Mouse (Mus musculus) spleen, postnatal 36 days (tissue): ENCODE results near the gene Cdadc1.
A peak's percentile ranks its signal among the peaks of the same experiment; 100 is the strongest.
"Not testable (repeated sequence)": the region's sequence is repeated elsewhere in the genome, so short reads cannot be mapped to it uniquely, and the experiment has no call there.

Source experiments
- DNase-seq, 2 experiments: peaks; one replicate each; pipeline ENCODE4 v3.0.0; 2022; ENCODE audit warnings: low spot score in 2 of 2, mixed read lengths in 1 of 2

Cdadc1 gene

GRCm38 (mm10) chr14:59597398-59598259 is at the start of gene Cdadc1:
TSS of gene Cdadc1 (minus strand) at chr14:59597959.
- DNase-seq = peak; percentile 88 to 92

DNA sequence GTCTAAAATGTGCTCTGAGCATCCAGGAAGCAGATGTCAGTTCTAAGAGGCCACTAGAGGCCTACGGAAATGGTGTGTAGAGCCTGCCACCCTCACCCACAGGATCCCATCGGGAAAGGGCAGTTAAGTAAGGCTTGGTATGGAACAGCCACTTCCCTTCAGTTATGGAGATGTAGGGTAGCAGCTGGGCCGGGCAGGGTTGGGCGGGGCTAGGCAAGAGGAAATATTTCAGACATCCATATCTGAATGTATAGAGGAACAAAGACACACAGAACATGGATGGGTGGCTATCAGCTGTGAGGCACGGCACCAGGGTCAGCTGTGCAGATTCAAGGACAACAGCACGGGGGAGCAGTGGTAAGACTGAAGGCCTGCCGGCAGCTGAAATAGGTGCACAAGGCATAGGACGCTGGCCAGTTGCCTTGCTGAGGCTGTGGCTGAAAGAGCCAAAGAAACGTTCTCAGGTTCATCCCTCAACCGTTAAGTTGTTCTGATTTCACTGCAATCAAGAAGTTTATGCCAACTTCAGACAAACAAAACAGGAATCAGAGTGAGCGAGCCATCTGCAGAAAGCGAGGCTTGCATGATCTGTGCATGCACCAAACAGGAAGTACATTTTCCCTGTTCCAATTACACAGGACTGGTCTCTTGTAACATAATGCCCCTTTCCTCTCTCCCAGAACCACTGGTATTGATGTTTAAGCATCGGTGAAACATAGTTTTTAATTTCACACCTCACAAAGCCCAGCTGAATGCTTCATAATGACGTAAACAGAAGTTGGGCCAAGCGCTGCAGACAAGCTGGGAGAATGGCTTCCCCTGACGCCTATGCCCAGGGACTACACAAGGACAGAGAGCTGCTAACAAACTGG is 49.3 kb upstream of the Cdadc1 start:
- DNase-seq = no peak

DNA sequence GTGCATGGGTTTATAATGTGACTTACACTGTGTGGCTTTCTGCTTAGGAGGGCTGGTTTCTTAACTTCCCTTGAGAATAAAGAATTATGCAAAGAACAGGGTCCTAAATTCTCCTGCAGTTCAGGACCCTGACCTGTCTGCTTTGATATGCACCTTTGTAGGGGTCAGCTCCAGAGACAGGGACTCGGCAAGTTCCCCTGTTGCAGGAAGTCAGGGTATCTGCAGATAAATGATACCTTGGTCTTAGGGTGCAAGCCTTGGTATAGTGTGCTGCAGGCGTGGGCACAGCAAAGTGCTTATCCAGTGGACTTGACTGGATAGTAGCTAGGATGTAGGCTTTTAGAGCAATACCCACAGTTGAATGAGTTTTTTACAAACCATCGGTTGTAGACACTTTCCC is 47.1 kb upstream of the Cdadc1 start:
- DNase-seq = no peak

DNA sequence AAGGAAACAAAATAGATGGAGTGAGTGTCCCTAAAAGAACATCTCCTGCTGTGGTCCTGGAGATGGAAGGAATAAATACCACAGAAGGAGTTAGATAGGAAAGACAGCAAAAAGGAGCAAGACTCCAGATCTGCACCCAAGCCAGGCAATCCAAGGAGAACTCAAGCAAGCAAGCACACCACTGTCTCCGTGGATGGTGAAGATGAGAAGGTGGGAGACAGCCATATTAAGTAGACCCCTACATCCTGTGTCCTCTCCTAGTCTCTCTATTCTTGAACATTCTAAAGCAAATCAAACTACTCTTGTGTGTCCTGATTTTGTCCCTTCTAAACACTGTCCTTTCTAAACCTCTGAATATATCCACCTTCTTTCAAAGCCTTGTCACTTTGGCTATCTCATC is 46.4 kb upstream of the Cdadc1 start:
- DNase-seq = no peak

DNA sequence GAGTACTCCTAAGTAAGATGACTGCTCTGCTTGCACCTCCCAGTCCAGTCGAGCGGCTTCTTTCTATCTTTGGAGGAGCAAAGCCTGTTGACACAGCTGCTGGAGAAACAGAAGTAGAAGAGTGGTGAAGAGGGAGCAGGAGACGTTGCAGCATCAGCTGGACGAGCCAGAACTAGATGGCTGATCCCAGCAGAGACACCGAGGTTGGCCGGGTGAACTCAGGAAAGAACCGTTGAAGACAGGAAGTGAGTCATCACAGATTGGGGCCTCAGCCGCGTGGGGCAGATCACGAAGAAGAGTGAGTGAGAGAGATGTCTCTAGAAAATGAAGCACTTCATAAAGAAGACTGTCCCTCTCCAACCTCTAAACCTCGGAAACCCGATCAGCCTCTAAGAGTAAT is 45.8 kb upstream of the Cdadc1 start:
- peak in 1 of 2 experiments; percentile 16 for DNase-seq

DNA sequence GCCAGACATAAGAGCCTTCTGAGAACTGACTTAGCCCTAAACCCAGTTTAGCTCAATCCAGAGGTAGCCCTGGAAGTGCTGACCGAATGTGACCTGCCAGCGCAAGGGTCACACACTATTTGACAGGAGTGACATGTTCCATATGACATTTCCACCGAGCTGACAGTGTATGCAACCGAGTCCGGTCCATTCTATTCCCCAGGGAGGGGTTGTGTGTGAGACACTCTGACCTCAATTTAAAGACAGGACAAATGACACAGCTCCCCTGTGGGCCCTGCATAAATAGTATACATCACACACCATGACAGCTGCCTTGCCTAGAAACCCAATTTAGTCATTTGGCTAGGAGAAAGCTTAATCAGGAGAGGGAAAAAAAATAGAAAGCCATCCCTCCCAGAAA is 44.1 kb upstream of the Cdadc1 start:
- DNase-seq = no peak

GRCm38 (mm10) chr14:59638906-59639703 is 41.3 kb upstream of the Cdadc1 start:
- no peak for DNase-seq

DNA sequence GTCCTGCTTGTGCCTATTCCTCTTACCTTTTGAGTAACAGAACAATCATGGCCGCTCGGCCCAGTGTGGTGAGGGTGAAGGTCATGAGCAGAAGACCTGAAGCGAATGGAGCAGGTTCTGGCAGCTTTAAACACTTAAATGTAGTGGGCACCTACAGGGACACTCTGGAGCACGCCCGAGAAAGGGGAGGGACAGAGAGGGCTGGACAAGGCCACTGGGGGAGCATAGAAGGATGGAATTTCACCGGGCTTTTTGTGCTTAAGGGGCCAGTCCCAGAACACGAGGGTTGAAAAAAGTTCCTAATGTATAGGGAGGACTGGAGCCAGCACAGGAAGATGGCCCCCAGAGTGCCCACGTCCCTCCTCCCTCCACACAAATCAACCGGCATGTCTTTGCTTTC is 36.2 kb upstream of the Cdadc1 start:
- DNase-seq = no peak

DNA sequence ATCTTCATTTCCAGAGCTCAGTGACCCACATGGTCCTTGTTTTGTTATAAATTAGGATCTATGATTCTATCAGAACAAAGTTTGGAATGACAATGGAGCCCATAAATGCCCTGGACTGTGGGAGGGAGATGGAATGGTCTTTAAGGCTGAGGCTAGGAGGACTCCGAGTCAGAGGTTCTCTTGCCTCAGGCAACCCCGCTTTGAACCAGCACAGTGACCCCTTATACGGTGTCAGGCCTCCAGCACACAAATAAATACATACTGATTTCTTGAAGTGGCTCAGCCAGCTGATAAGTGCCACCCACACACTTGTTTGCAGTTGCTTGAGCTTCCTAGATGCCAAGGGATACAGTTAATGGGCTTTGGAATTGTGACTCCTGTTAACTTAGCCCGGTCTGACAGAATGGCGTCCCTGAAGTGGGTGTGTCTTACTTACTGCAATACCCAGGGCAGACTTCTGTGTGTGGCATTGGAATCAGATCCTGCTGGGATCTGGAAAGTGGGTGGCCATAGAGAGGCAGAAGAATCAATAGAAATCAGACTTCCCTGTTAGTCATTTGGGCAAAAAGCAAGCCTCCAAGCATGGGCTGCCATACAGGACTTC is 35.6 kb upstream of the Cdadc1 start:
- DNase-seq = no peak

DNA sequence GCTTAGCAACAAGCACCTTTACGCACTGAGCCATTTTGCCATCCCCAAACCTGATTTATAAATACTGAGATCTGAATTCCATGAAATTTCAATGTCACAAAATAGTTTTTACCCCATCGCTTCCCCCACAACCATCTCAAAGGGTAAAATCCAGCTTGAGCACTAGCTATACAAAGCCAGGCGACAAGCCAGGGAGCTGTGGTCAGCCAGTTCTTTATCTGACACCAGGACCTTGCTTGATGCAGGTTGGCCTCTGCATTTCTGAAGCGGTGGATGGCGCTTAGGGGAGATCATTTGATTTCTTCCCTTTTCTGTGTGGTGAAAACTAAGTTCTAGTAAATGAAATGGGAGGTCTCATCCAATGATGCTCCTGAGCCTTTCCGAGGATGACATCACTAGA is 34.3 kb upstream of the Cdadc1 start:
- DNase-seq = no peak

GRCm38 (mm10) chr14:59630096-59630495 is 32.3 kb upstream of the Cdadc1 start:
- no peak for DNase-seq

DNA sequence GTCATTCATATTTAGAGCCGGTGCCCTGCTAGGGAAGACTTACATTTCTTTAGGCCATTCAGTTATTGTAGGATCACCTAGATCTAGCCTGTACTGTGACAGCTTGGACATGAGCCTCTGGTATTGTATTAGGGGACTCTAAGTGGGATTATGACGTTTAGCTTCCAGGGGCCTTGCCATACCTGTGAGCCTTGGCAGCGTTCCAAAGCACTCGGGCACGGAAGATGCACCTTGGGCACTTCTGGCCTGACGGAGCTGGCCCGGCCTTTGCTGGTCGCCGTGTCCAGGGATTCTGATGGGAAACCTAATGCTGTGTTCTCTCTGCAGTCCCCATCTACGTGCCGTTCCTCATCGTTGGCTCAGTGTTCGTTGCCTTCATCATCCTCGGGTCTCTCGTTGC is 31.5 kb upstream of the Cdadc1 start:
- no peak for DNase-seq

DNA sequence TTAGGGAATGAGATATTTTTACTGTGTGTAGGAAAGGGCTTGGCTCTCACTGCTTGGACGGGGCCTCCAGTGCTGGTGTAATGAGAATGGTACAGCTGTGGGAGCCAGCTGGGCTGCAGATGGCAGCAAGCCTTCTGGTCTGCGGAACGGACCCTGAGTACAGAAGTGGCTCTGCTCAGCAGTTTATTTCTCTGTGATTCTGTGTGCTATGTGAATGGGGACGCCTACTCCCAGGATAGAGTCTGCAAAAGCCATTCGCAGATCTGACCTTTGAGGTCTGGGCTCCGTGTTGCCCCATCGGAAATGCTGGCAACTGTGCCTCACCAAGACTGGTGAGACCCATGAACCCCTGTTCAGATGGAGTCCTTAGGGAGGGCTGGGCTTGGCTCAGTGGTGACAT is 30.1 kb upstream of the Cdadc1 start:
- no peak for DNase-seq

DNA sequence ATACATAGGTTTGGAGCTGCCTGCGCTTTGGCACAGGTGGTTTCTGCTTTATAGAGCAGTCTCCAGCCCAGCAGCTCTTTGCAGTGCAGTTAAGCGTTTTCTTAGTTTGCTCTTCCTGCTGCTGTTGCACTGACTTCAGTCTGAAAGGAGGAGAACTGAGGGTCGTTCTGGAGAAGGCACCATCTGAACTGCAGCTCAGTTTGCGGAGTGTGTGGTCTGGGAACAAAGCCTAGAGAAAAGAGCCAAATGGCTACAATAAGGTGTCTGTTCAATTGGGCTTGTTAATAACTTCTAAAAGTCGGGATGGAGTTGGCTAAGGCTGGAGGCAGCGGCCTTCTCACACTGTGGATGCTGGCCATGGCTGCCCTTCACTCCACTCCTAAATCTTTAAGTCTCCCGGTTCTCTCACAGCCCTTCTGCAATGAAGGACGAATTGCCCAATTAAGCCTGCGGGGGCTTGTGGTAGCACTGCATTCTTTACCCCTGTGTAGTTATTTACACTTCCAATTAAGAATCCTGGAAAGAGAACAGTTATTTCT is 29.5 kb upstream of the Cdadc1 start:
- no peak for DNase-seq

DNA sequence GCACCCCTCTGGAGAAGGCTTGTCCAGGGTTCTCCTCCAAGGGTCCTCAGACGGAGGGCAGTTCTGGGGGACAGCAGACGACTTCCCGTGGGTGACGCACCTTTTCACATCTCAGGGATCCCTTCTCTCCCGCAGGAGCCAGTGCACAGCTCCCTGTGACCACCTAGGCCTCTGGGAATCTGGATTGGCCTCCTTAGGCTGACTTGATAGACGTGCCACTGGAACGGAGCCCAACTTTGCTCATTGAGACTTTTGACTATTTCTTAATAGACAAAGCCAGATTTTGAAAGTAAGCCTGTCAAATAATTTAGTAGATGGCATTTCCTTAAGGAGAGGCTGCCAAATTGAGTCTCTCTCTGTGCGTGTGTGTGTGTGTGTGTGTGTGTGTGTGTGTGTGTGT is 29.0 kb upstream of the Cdadc1 start:
- no peak for DNase-seq

DNA sequence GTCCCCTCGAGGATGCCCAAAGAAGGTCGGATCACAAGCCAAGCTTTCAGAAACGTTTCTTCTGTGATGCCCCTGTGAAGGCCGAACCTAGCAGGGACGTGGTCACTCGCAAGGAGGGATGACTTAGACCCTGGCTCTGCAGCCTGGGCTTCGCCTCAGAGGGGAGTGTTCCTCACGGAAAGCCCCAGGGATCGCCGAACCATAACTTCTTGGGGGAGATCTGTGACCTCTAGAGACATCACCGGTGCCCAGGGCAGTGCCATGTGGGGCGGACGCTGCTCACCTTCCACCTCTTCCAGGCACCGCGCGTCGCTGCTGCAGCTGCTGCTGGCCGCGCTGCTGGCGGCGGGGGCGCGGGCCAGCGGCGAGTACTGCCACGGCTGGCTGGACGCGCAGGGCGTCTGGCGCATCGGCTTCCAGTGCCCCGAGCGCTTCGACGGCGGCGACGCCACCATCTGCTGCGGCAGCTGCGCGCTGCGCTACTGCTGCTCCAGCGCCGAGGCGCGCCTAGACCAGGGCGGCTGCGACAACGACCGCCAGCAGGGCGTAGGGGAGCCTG is 28.1 kb upstream of the Cdadc1 start:
- DNase-seq = no peak

DNA sequence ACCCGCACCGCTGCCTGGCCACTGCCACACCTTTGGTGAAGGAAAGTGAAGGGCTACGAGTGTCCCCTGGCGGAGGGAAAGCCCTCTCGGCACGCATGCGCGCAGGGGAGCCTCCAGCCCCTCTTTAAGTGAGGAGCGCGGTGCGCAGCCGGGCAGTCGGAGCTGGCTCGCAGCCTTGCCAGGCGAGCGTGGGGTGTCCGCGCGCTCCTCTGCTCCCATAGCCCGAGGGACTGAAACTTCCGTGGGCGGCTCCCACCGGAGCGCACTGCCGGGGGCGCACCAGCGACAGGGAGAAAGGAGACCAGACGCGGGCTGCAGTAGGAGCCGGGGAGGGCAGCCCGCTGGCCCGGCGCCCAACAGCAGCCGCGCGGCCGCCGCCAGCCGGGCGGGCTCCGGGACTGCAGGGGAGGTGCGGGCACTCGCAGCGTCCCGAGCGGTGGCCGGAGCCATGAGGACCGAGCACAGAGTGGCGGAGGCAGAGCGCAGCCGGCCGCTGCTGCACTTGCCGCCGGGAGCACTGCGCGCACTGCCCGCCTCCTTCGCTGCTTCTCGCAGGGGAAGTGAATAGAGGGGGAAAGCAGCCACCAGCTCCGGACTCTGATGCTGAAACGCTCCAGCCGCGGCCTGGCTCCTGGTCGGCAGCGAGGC is 27.5 kb upstream of the Cdadc1 start, which contains the start of gene Shisa2:
Gene Shisa2 (plus strand): TSS at position 151 of the 648 bp plus-strand sequence.
- peak; percentile 23 to 33 for DNase-seq

GRCm38 (mm10) chr14:59624326-59624885 is 26.6 kb upstream of the Cdadc1 start:
- no peak for DNase-seq

DNA sequence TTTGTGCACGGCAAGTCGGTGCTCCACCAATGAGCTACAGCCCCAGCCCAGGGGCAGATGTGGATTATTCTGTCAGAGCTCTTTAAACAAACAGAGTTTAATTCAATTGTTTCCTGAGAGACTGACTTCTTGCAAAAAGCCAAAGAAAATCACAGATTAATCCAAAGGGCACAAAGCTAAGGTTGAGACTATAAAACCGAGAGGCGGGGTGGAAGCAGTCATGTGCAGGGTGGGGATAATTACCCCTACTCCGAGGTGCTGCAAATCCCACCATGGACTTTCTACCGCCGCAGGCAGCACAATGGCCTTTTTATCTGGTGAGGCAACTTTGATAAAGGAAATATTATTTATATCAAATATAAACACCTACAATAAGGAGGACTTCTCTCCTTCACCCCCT is 19.0 kb upstream of the Cdadc1 start:
- no peak for DNase-seq

GRCm38 (mm10) chr14:59614149-59614548 is 16.4 kb upstream of the Cdadc1 start:
- not testable (repeated sequence) for DNase-seq
